Mouse (Mus musculus) stomach, postnatal 0 days (tissue): ENCODE data around the gene Dmrt1. TPM values are rescaled to one million over a fixed set of nuclear protein-coding genes. Genes with fewer than 3 reads are reported as not detected.

ENCODE experiments used
- ATAC-seq: fragments of 200-750 bp; cut with Nextera tagmentation; 2 replicates; pipeline ENCODE4 v1.8.0; 2017; ENCODE audit not compliant: low FRiP score, low TSS enrichment
- DNase-seq: peaks from one replicate; pipeline ENCODE4 v3.0.0-alpha.2; 2016; ENCODE audit warnings: low spot score
- H3K27ac ChIP-seq: fragments of 300-500 bp; sonication (generic); replicated peaks from 2 replicates; pipeline ENCODE4 v1.5.1; 2014; ENCODE audit warnings: mild to moderate bottlenecking, control low read depth
- H3K27me3 ChIP-seq: fragments of 300-500 bp; sonication (generic); 2 replicates; pipeline ENCODE4 v1.6.1; 2014; ENCODE audit warnings: low read length; ENCODE audit not compliant: control insufficient read depth, insufficient read depth
- H3K36me3 ChIP-seq: fragments of 300-500 bp; sonication (generic); 2 replicates; pipeline ENCODE4 v1.6.1; 2014; ENCODE audit warnings: low read length, mixed read lengths; ENCODE audit not compliant: control insufficient read depth, insufficient read depth
- H3K4me1 ChIP-seq: fragments of 300-500 bp; sonication (generic); replicated peaks from 2 replicates; pipeline ENCODE4 v1.6.1; 2014; ENCODE audit warnings: antibody characterized with exemption; ENCODE audit not compliant: control insufficient read depth, insufficient read depth
- H3K4me2 ChIP-seq: fragments of 300-500 bp; sonication (generic); replicated peaks from 2 replicates; pipeline ENCODE4 v1.6.1; 2014; ENCODE audit warnings: low read depth, mild to moderate bottlenecking, control low read depth, moderate library complexity
- H3K4me3 ChIP-seq: fragments of 300-500 bp; sonication (generic); 2 replicates; pipeline ENCODE4 v1.5.1; 2014; ENCODE audit warnings: low read depth, low read length, control low read depth
- H3K9ac ChIP-seq: fragments of 300-500 bp; sonication (generic); 2 replicates; pipeline ENCODE4 v1.6.1; 2014; ENCODE audit warnings: mild to moderate bottlenecking, low read length, control low read depth, mixed read lengths
- H3K9me3 ChIP-seq: fragments of 300-500 bp; sonication (generic); 2 replicates; pipeline ENCODE4 v1.6.1; 2016; ENCODE audit warnings: low read length; ENCODE audit not compliant: control insufficient read depth
- CTCF ChIP-seq: IDR thresholded peaks from 2 replicates; pipeline ENCODE4 v1.5.1; 2016; ENCODE audit warnings: antibody characterized with exemption, low read depth, mild to moderate bottlenecking, moderate library complexity
- EP300 ChIP-seq: optimal IDR thresholded peaks from 2 replicates; pipeline ENCODE3; 2016; ENCODE audit warnings: antibody characterized with exemption
- WGBS: fragments of 180-500 bp; shearing (Covaris S2); extraction: QIAGEN DNeasy Blood & Tissue Kit; methylation state at CpG from one replicate; pipeline ENCODE4 v1.1.7; 2014; 5-methylcytosine and 5-hydroxymethylcytosine counted together
- polyA plus RNA-seq: library from polyadenylated mRNA; unstranded; fragments of >200 nt; fragmentation: Nextera tagmentation; extraction: Ambion mirVana; gene quantifications from 2 replicates; pipeline ENCODE4 v1.2.1, GENCODE M21; 2015

Gene Dmrt1
- polyA plus RNA-seq, 1 experiment from 2014 or later: not detected

- DNase-seq (no peak), ATAC-seq (no peak)
- no peaks in the 10 kb centered on the region for H3K4me1 ChIP-seq
- no peaks in the 10 kb centered on the region for H3K27me3 ChIP-seq
- no peak overlapping the region for H3K9ac ChIP-seq
- no peak overlapping the region for H3K4me3 ChIP-seq
- H3K9me3 ChIP-seq: no peaks in the 10 kb centered on the region
- no peak overlapping the region for H3K27ac ChIP-seq
- 79% methylated on average over 6 of the region's 6 CpGs for WGBS
- no peaks in the 10 kb centered on the region for H3K36me3 ChIP-seq
- TF ChIP-seq EP300 (no peak), CTCF (no peak)
- no peak overlapping the region for H3K4me2 ChIP-seq
Observed at GRCm38 (mm10) chr19:25641786-25642185, 136.4 kb downstream of the Dmrt1 start.

- 57% methylated on average over 3 of the region's 3 CpGs for WGBS
- Histone ChIP-seq H3K27ac (no peak overlapping the region), H3K27me3 (no peaks in the 10 kb centered on the region), H3K36me3 (no peaks in the 10 kb centered on the region), H3K4me3 (no peak overlapping the region), H3K9ac (no peak overlapping the region), H3K4me1 (no peaks in the 10 kb centered on the region), H3K4me2 (no peak overlapping the region), H3K9me3 (no peaks in the 10 kb centered on the region)
- TF ChIP-seq CTCF: no peak
- no peak for DNase-seq
- no peak for ATAC-seq
Observed at GRCm38 (mm10) chr19:25647136-25647535, 141.7 kb downstream of the Dmrt1 start.

DNA sequence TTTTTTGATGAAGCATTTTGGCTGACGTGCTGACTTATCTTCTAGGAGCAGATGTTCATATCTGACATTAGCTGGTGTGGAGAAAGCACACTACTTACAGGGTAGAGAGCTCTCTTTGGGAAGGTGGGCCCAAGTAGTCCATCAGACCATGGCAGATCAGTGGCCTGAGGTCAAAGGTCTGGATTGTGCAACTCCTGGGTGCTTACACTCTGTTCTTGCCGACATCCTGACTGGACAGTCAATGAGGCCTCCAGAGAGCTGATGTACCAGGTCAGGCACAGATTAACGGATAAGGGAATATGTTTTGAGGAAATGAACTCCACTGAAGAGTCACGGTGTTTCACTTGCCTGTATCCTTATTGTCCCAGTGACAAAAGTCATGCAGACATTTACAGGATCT, 143.3 kb downstream of the Dmrt1 start:
- 63% methylated on average over 4 of the region's 4 CpGs for WGBS
- ATAC-seq: no peak
- no peak overlapping the region for H3K4me3 ChIP-seq

GRCm38 (mm10) chr19:25650474-25650873, 145.1 kb downstream of the Dmrt1 start:
- 58% methylated on average over 10 of the region's 10 CpGs for WGBS
- Histone ChIP-seq H3K27ac (no peak overlapping the region), H3K9ac (no peak overlapping the region), H3K4me3 (no peak overlapping the region), H3K27me3 (no peaks in the 10 kb centered on the region), H3K4me1 (no peaks in the 10 kb centered on the region), H3K36me3 (no peaks in the 10 kb centered on the region), H3K4me2 (no peak overlapping the region), H3K9me3 (no peaks in the 10 kb centered on the region)
- DNase-seq (no peak), ATAC-seq (no peak)
- TF ChIP-seq EP300: no peak
- no peak for TF ChIP-seq CTCF

More for the DNA sequence above, 143.3 kb downstream of the Dmrt1 start:
- Histone ChIP-seq H3K36me3 (no peaks in the 10 kb centered on the region), H3K4me1 (no peaks in the 10 kb centered on the region), H3K4me2 (no peak overlapping the region), H3K9me3 (no peaks in the 10 kb centered on the region), H3K27ac (no peak overlapping the region), H3K27me3 (no peaks in the 10 kb centered on the region), H3K9ac (no peak overlapping the region)
- DNase-seq: no peak
- TF ChIP-seq EP300 (no peak), CTCF (no peak)

DNA sequence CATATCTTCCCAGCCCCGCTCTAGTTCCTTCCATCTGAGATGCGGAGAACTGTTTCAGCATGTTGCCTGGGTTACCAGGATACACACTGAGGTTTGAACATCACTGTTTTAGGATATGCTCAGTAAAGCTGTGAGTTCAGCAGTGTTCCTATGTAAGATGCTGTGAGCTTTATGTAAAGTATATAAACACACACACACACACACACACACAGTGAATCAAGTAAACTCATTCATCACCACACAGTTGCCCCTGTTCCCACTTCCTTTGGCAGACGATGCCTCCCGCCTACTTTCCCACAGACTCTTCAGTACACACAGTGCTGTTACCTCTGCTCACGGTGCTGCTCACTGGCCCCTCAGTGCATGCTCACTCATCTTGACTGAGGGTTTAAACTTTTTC, 147.1 kb downstream of the Dmrt1 start:
- Histone ChIP-seq H3K4me2 (no peak overlapping the region), H3K27ac (no peak overlapping the region), H3K27me3 (no peaks in the 10 kb centered on the region), H3K4me1 (no peaks in the 10 kb centered on the region), H3K36me3 (no peaks in the 10 kb centered on the region), H3K9ac (no peak overlapping the region), H3K9me3 (no peaks in the 10 kb centered on the region), H3K4me3 (no peak overlapping the region)
- WGBS: 61% methylated on average over 5 of the region's 5 CpGs
- DNase-seq (no peak), ATAC-seq (no peak)
- TF ChIP-seq EP300 (no peak), CTCF (no peak)

Other genes starting within 250 kb of the Dmrt1 start
- gene Dmrt3, start 104.7 kb downstream of the Dmrt1 start, polyA plus RNA-seq: 0.07 and 0.16 TPM in 2 replicates
- gene Dmrt2, start 166.8 kb downstream of the Dmrt1 start, polyA plus RNA-seq: 1.2 and 1.3 TPM in 2 replicates